Mouse (Mus musculus): ENCODE data around the gene Alox8. TPM values are rescaled to one million over a fixed set of nuclear protein-coding genes. Genes with fewer than 3 reads are reported as not detected.

The Alox8 gene
- total and polyA plus RNA-seq, 3 experiments, result 0.49 TPM; not detected in 2

- H3K9me3 ChIP-seq (replicated peaks), result peaks cover 6% of the 10 kb centered on the region
- no peak overlapping the region for H3K4me3 ChIP-seq (ENCODE audit: low read depth, low read length)
- H3K27me3 ChIP-seq (ENCODE audit: insufficient read depth, low read length), result peaks cover 27% of the 10 kb centered on the region; the same call in 1 of the 2 replicates
- TF ChIP-seq TAL1 (conservative IDR thresholded peaks at IDR 0.05; ENCODE audit: low read depth, low read length), result no peak
- TF ChIP-seq GATA2 (IDR thresholded peaks at IDR 0.05; ENCODE audit: borderline replicate concordance, low read depth, low read length), result no peak
- TF ChIP-seq CTCF (IDR thresholded peaks at IDR 0.05; ENCODE audit: low read depth, low read length), result no peak
- no peak for TF ChIP-seq POLR2AphosphoS5 (IDR thresholded peaks at IDR 0.05; ENCODE audit: insufficient replicate concordance, low read depth, low read length)
- TF ChIP-seq GATA1 (IDR thresholded peaks at IDR 0.05; ENCODE audit: borderline replicate concordance, low read length), result no peak
- no peaks in the 10 kb centered on the region for H3K36me3 ChIP-seq (replicated peaks)
- DNase-seq (ENCODE audit: low spot score) (no peak), ATAC-seq (ENCODE audit: extremely low read depth, insufficient number of reproducible peaks, low FRiP score, poor library complexity, severe bottlenecking) (no peak)
- no peaks in the 10 kb centered on the region; the same call in 1 of the 2 replicates for H3K4me1 ChIP-seq (ENCODE audit: insufficient read depth, low read depth, low read length)
Measured at GRCm38 (mm10) chr11:69233141-69233540, 35.5 kb upstream of the Alox8 start.

GRCm38 (mm10) chr11:69230420-69230819 is 32.8 kb upstream of the Alox8 start:
- TF ChIP-seq POLR2AphosphoS5 (IDR thresholded peaks at IDR 0.05; ENCODE audit: insufficient replicate concordance, low read depth, low read length), result no peak
- no peak for TF ChIP-seq CTCF (IDR thresholded peaks at IDR 0.05; ENCODE audit: low read depth, low read length)
- no peak for TF ChIP-seq GATA1 (IDR thresholded peaks at IDR 0.05; ENCODE audit: borderline replicate concordance, low read length)
- no peak for TF ChIP-seq TAL1 (conservative IDR thresholded peaks at IDR 0.05; ENCODE audit: low read depth, low read length)
- no peak for TF ChIP-seq GATA2 (IDR thresholded peaks at IDR 0.05; ENCODE audit: borderline replicate concordance, low read depth, low read length)
- no peak for DNase-seq (ENCODE audit: low spot score)
- no peak for ATAC-seq (ENCODE audit: extremely low read depth, insufficient number of reproducible peaks, low FRiP score, poor library complexity, severe bottlenecking)
- Histone ChIP-seq H3K36me3 (replicated peaks) (no peaks in the 10 kb centered on the region), H3K27me3 (ENCODE audit: insufficient read depth, low read length) (peaks cover 26% of the 10 kb centered on the region; the same call in 1 of the 2 replicates), H3K9me3 (replicated peaks) (no peaks in the 10 kb centered on the region; the same call in 1 of the 2 replicates), H3K4me1 (ENCODE audit: insufficient read depth, low read depth, low read length) (no peaks in the 10 kb centered on the region), H3K4me3 (ENCODE audit: low read depth, low read length) (no peak overlapping the region)

DNA sequence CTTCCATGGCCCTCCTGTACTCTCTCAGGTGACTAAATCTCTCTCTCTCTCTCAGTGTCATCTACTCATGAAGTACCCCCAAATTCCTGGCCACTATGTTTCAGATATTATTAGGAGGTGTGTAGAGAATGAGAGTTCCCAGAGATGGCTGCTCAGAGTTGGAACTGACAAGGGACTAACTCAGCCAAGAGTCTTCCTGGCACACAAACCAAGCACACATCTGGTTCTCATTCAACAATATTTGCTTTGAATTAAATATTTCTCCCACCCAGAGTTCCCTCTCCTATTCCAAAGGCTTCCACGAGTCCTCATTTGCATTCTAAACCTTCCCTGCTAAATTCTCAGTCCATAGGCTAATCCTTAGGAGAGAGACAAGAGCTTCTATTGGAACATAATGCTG is 28.1 kb upstream of the Alox8 start:
- Histone ChIP-seq H3K9me3 (replicated peaks) (no peaks in the 10 kb centered on the region), H3K4me1 (ENCODE audit: insufficient read depth, low read depth, low read length) (no peaks in the 10 kb centered on the region), H3K4me3 (ENCODE audit: low read depth, low read length) (no peak overlapping the region), H3K27me3 (ENCODE audit: insufficient read depth, low read length) (peaks cover 17% of the 10 kb centered on the region; the same call in 1 of the 2 replicates), H3K36me3 (replicated peaks) (no peaks in the 10 kb centered on the region)
- no peak for ATAC-seq (ENCODE audit: extremely low read depth, insufficient number of reproducible peaks, low FRiP score, poor library complexity, severe bottlenecking)
- DNase-seq (ENCODE audit: low spot score), result no peak
- TF ChIP-seq CTCF (IDR thresholded peaks at IDR 0.05; ENCODE audit: low read depth, low read length) (no peak), GATA1 (IDR thresholded peaks at IDR 0.05; ENCODE audit: borderline replicate concordance, low read length) (no peak), GATA2 (IDR thresholded peaks at IDR 0.05; ENCODE audit: borderline replicate concordance, low read depth, low read length) (no peak), TAL1 (conservative IDR thresholded peaks at IDR 0.05; ENCODE audit: low read depth, low read length) (no peak), POLR2AphosphoS5 (IDR thresholded peaks at IDR 0.05; ENCODE audit: insufficient replicate concordance, low read depth, low read length) (no peak)

DNA sequence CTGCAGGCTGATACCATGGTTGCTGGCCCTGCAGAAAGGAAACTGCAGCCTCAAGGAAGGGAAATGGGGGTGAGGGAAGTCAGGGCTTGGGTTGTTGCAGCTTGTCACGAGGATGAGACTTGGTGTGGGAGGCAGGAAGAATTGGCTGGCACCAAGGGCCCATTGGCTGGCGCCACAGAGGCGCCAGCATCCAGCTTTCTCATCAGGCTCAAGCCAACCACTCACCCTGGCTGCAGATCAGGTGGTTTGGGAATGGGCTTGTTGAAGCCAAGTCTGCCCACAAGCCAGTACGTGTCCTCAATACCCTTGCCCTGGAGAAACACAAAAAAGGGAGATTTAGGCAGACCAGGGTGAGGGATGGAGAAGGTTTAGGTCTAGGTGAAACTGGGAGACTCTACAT is 25.5 kb upstream of the Alox8 start:
- no peak for TF ChIP-seq GATA2 (IDR thresholded peaks at IDR 0.05; ENCODE audit: borderline replicate concordance, low read depth, low read length)
- no peak for TF ChIP-seq TAL1 (conservative IDR thresholded peaks at IDR 0.05; ENCODE audit: low read depth, low read length)
- no peak for TF ChIP-seq GATA1 (IDR thresholded peaks at IDR 0.05; ENCODE audit: borderline replicate concordance, low read length)
- TF ChIP-seq CTCF (IDR thresholded peaks at IDR 0.05; ENCODE audit: low read depth, low read length), result no peak
- TF ChIP-seq POLR2AphosphoS5 (IDR thresholded peaks at IDR 0.05; ENCODE audit: insufficient replicate concordance, low read depth, low read length), result no peak
- ATAC-seq (ENCODE audit: extremely low read depth, insufficient number of reproducible peaks, low FRiP score, poor library complexity, severe bottlenecking) (no peak), DNase-seq (ENCODE audit: low spot score) (no peak)
- Histone ChIP-seq H3K27me3 (ENCODE audit: insufficient read depth, low read length) (peaks cover 18% of the 10 kb centered on the region), H3K9me3 (replicated peaks) (no peaks in the 10 kb centered on the region), H3K4me3 (ENCODE audit: low read depth, low read length) (no peak overlapping the region), H3K36me3 (replicated peaks) (no peaks in the 10 kb centered on the region), H3K4me1 (ENCODE audit: insufficient read depth, low read depth, low read length) (peaks cover 2% of the 10 kb centered on the region; the same call in 1 of the 2 replicates)

GRCm38 (mm10) chr11:69221070-69221469 is 23.4 kb upstream of the Alox8 start:
- TF ChIP-seq GATA1 (IDR thresholded peaks at IDR 0.05; ENCODE audit: borderline replicate concordance, low read length) (no peak), CTCF (IDR thresholded peaks at IDR 0.05; ENCODE audit: low read depth, low read length) (no peak), GATA2 (IDR thresholded peaks at IDR 0.05; ENCODE audit: borderline replicate concordance, low read depth, low read length) (no peak), POLR2AphosphoS5 (IDR thresholded peaks at IDR 0.05; ENCODE audit: insufficient replicate concordance, low read depth, low read length) (no peak), TAL1 (conservative IDR thresholded peaks at IDR 0.05; ENCODE audit: low read depth, low read length) (no peak)
- H3K4me3 ChIP-seq (ENCODE audit: low read depth, low read length), result no peak overlapping the region
- ATAC-seq (ENCODE audit: extremely low read depth, insufficient number of reproducible peaks, low FRiP score, poor library complexity, severe bottlenecking) (no peak), DNase-seq (ENCODE audit: low spot score) (no peak)
- H3K4me1 ChIP-seq (ENCODE audit: insufficient read depth, low read depth, low read length), result peaks cover 2% of the 10 kb centered on the region; the same call in 1 of the 2 replicates
- H3K9me3 ChIP-seq (replicated peaks), result no peaks in the 10 kb centered on the region
- H3K36me3 ChIP-seq (replicated peaks), result no peaks in the 10 kb centered on the region
- peaks cover 20% of the 10 kb centered on the region for H3K27me3 ChIP-seq (ENCODE audit: insufficient read depth, low read length)

GRCm38 (mm10) chr11:69218661-69219060 is 21.0 kb upstream of the Alox8 start:
- no peak for ATAC-seq (ENCODE audit: extremely low read depth, insufficient number of reproducible peaks, low FRiP score, poor library complexity, severe bottlenecking)
- H3K27me3 ChIP-seq (ENCODE audit: insufficient read depth, low read length), result peaks cover 13% of the 10 kb centered on the region
- no peak overlapping the region for H3K4me3 ChIP-seq (ENCODE audit: low read depth, low read length)
- TF ChIP-seq GATA1 (IDR thresholded peaks at IDR 0.05; ENCODE audit: borderline replicate concordance, low read length) (no peak), CTCF (IDR thresholded peaks at IDR 0.05; ENCODE audit: low read depth, low read length) (no peak), POLR2AphosphoS5 (IDR thresholded peaks at IDR 0.05; ENCODE audit: insufficient replicate concordance, low read depth, low read length) (no peak), GATA2 (IDR thresholded peaks at IDR 0.05; ENCODE audit: borderline replicate concordance, low read depth, low read length) (no peak), TAL1 (conservative IDR thresholded peaks at IDR 0.05; ENCODE audit: low read depth, low read length) (no peak)
- peaks cover 2% of the 10 kb centered on the region; the same call in 1 of the 2 replicates for H3K4me1 ChIP-seq (ENCODE audit: insufficient read depth, low read depth, low read length)
- H3K9me3 ChIP-seq (replicated peaks), result no peaks in the 10 kb centered on the region
- no peaks in the 10 kb centered on the region for H3K36me3 ChIP-seq (replicated peaks)
- DNase-seq (ENCODE audit: low spot score), result no peak
